Mouse (Mus musculus) stomach, postnatal 0 days (tissue): ENCODE results near the gene Nln. TPM values are rescaled to one million over a fixed set of nuclear protein-coding genes. Genes with fewer than 3 reads are reported as not detected.

Experiments used
- ATAC-seq: fragments of 200-750 bp; cut with Nextera tagmentation; 2 replicates; pipeline ENCODE4 v1.8.0; 2017; ENCODE audit not compliant: low FRiP score, low TSS enrichment
- DNase-seq: peaks from one replicate; pipeline ENCODE4 v3.0.0-alpha.2; 2016; ENCODE audit warnings: low spot score
- H3K27ac ChIP-seq: fragments of 300-500 bp; sonication (generic); replicated peaks from 2 replicates; pipeline ENCODE4 v1.5.1; 2014; ENCODE audit warnings: mild to moderate bottlenecking, control low read depth
- H3K27me3 ChIP-seq: fragments of 300-500 bp; sonication (generic); 2 replicates; pipeline ENCODE4 v1.6.1; 2014; ENCODE audit warnings: low read length; ENCODE audit not compliant: control insufficient read depth, insufficient read depth
- H3K36me3 ChIP-seq: fragments of 300-500 bp; sonication (generic); 2 replicates; pipeline ENCODE4 v1.6.1; 2014; ENCODE audit warnings: low read length, mixed read lengths; ENCODE audit not compliant: control insufficient read depth, insufficient read depth
- H3K4me1 ChIP-seq: fragments of 300-500 bp; sonication (generic); replicated peaks from 2 replicates; pipeline ENCODE4 v1.6.1; 2014; ENCODE audit warnings: antibody characterized with exemption; ENCODE audit not compliant: control insufficient read depth, insufficient read depth
- H3K4me2 ChIP-seq: fragments of 300-500 bp; sonication (generic); replicated peaks from 2 replicates; pipeline ENCODE4 v1.6.1; 2014; ENCODE audit warnings: low read depth, mild to moderate bottlenecking, control low read depth, moderate library complexity
- H3K4me3 ChIP-seq: fragments of 300-500 bp; sonication (generic); 2 replicates; pipeline ENCODE4 v1.5.1; 2014; ENCODE audit warnings: low read depth, low read length, control low read depth
- H3K9ac ChIP-seq: fragments of 300-500 bp; sonication (generic); 2 replicates; pipeline ENCODE4 v1.6.1; 2014; ENCODE audit warnings: mild to moderate bottlenecking, low read length, control low read depth, mixed read lengths
- H3K9me3 ChIP-seq: fragments of 300-500 bp; sonication (generic); 2 replicates; pipeline ENCODE4 v1.6.1; 2016; ENCODE audit warnings: low read length; ENCODE audit not compliant: control insufficient read depth
- CTCF ChIP-seq: IDR thresholded peaks from 2 replicates; pipeline ENCODE4 v1.5.1; 2016; ENCODE audit warnings: antibody characterized with exemption, low read depth, mild to moderate bottlenecking, moderate library complexity
- EP300 ChIP-seq: optimal IDR thresholded peaks from 2 replicates; pipeline ENCODE3; 2016; ENCODE audit warnings: antibody characterized with exemption
- WGBS: fragments of 180-500 bp; shearing (Covaris S2); extraction: QIAGEN DNeasy Blood & Tissue Kit; methylation state at CpG from one replicate; pipeline ENCODE4 v1.1.7; 2014; 5-methylcytosine and 5-hydroxymethylcytosine counted together
- polyA plus RNA-seq: library from polyadenylated mRNA; unstranded; fragments of >200 nt; fragmentation: Nextera tagmentation; extraction: Ambion mirVana; gene quantifications from 2 replicates; pipeline ENCODE4 v1.2.1, GENCODE M21; 2015

Gene Nln
- polyA plus RNA-seq, 1 experiment from 2014 or later = 22.5 TPM

DNA sequence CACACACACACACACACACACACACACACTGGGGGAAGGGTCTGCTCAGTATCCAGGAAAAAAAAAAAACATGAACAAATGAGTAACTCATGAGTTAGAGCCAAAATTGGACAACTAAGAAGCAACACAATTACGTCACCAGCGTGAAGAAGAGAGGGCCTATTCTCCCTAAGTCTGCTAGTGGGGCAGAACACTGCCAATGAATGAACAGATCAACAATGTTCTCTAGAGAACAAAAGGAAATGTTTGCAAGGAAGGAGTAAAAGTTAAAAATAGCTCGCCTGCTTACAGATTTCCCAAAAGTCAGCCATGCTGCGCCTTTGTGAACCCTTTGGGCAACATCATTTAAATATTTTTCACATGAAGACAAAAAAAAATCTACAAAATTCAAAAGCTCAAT lies 69.6 kb downstream of the Nln start:
- Histone ChIP-seq H3K4me1 (peaks cover 15% of the 10 kb centered on the region), H3K27ac (no peak overlapping the region), H3K36me3 (no peaks in the 10 kb centered on the region), H3K4me2 (no peak overlapping the region), H3K9me3 (no peaks in the 10 kb centered on the region), H3K4me3 (no peak overlapping the region), H3K9ac (no peak overlapping the region), H3K27me3 (no peaks in the 10 kb centered on the region)
- DNase-seq (no peak), ATAC-seq (no peak)
- no peak for TF ChIP-seq CTCF
- TF ChIP-seq EP300 = no peak
- WGBS = 52% methylated on average over 4 of the region's 4 CpGs

DNA sequence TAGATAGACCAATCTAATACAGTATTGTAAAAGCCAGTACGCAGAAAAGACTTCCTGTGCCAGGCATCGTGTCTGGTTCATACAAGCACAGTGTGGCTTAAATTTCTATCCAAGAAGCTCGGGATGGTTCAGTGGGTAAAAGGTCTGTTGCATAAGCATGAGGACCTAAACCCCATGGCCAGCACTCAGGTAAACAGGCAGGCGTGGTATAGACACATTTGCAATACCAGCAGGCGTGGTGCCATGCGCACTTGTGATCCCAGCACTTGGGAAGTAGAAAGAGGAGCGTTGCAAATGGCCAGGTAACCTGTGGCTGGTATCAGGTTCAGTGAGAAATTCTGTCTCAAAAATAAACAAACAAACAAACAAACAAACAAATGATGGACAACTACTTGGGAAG lies 70.5 kb downstream of the Nln start:
- Histone ChIP-seq H3K9ac (no peak overlapping the region), H3K27me3 (no peaks in the 10 kb centered on the region), H3K27ac (no peak overlapping the region), H3K4me1 (peaks cover 15% of the 10 kb centered on the region), H3K9me3 (no peaks in the 10 kb centered on the region), H3K4me2 (no peak overlapping the region), H3K36me3 (no peaks in the 10 kb centered on the region), H3K4me3 (no peak overlapping the region)
- no peak for DNase-seq
- ATAC-seq = no peak
- WGBS = 86% methylated on average over 7 of the region's 7 CpGs
- TF ChIP-seq EP300 (no peak), CTCF (no peak)

GRCm38 (mm10) chr13:104038358-104038757 lies 71.1 kb downstream of the Nln start:
- no peak for TF ChIP-seq CTCF
- no peak for TF ChIP-seq EP300
- no peak for DNase-seq
- peaks cover 15% of the 10 kb centered on the region for H3K4me1 ChIP-seq
- H3K4me3 ChIP-seq = no peak overlapping the region
- no peaks in the 10 kb centered on the region for H3K9me3 ChIP-seq
- ATAC-seq = no peak
- H3K9ac ChIP-seq = 0 out of 2 replicates have a peak overlapping the region, but pooled peaks have one; percentile 35
- peak overlapping the region; percentile 29 for H3K4me2 ChIP-seq
- no peaks in the 10 kb centered on the region for H3K36me3 ChIP-seq
- peak overlapping the region; percentile 89 for H3K27ac ChIP-seq
- WGBS = 54% methylated on average over 7 of the region's 7 CpGs
- H3K27me3 ChIP-seq = no peaks in the 10 kb centered on the region

DNA sequence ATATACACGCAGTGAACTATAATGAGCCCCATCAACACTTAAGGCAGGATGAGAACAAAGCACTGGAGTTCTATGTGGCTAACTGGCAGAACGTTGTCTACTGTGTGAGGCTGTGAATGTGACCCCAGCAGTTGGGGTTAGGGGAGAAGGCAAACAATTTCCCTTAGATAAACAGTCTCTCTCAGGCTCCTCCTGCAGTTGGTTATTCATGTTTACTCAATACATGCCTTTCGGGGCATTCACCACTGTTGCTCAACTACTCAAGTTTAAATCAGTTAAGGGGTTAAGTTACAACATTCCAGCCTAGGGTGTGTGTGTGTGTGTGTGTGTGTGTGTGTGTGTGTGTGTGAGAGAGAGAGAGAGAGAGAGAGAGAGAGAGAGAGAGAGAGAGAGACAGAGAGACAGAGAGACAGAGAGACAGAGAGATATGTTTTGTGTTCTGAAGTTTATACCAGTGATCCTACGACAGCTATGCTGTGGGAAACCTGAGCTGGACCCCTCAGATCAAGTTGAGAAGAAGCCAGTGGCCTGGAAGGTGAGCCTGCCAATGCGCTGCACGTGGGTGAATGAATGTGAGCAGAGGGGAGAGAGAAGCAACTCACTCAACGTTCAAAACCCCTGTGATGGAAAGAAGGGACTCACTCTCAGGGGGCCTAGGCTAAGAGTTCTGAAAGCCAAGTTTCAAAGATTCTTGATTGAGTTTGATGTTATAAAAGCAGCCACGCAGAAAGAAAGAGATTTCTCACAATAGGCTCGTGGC lies 71.7 kb downstream of the Nln start:
- ATAC-seq = peak; percentile 86
- Histone ChIP-seq H3K4me3 (no peak overlapping the region), H3K36me3 (no peaks in the 10 kb centered on the region), H3K9me3 (no peaks in the 10 kb centered on the region), H3K4me1 (peaks cover 20% of the 10 kb centered on the region), H3K4me2 (peak overlapping the region; percentile 38), H3K9ac (peak overlapping the region; percentile 35; the same call in 1 of the 2 replicates), H3K27ac (peak overlapping the region; percentile 91), H3K27me3 (no peaks in the 10 kb centered on the region)
- WGBS = 13% methylated on average over 9 of the region's 9 CpGs
- TF ChIP-seq EP300 (no peak), CTCF (0 out of 2 replicates have a peak, but pooled peaks have one; percentile 18)
- DNase-seq = peak; percentile 63

GRCm38 (mm10) chr13:104036494-104037290 lies 72.7 kb downstream of the Nln start:
- Histone ChIP-seq H3K9ac (peak overlapping the region; percentile 19; the same call in 1 of the 2 replicates), H3K4me2 (peak overlapping the region; percentile 38)
- peak; percentile 78 for DNase-seq

GRCm38 (mm10) chr13:104035651-104036050 lies 73.8 kb downstream of the Nln start:
- ATAC-seq (no peak), DNase-seq (no peak)
- 65% methylated on average over 2 of the region's 2 CpGs for WGBS
- H3K9me3 ChIP-seq = no peaks in the 10 kb centered on the region
- H3K4me2 ChIP-seq = no peak overlapping the region
- H3K36me3 ChIP-seq = no peaks in the 10 kb centered on the region
- TF ChIP-seq CTCF (no peak), EP300 (no peak)
- peaks cover 27% of the 10 kb centered on the region for H3K4me1 ChIP-seq
- H3K9ac ChIP-seq = no peak overlapping the region
- no peaks in the 10 kb centered on the region for H3K27me3 ChIP-seq
- no peak overlapping the region for H3K4me3 ChIP-seq
- H3K27ac ChIP-seq = peak overlapping the region; percentile 91

More at GRCm38 (mm10) chr13:104036494-104037290, 72.7 kb downstream of the Nln start:
- Histone ChIP-seq H3K27ac (peak overlapping the region; percentile 91), H3K36me3 (no peaks in the 10 kb centered on the region), H3K4me3 (no peak overlapping the region), H3K4me1 (peaks cover 25% of the 10 kb centered on the region), H3K27me3 (no peaks in the 10 kb centered on the region), H3K9me3 (no peaks in the 10 kb centered on the region)
- ATAC-seq = peak; percentile 72
- TF ChIP-seq EP300 (peak; percentile 26), CTCF (no peak)
- 26% methylated on average over 23 of the region's 23 CpGs for WGBS
